Mouse (Mus musculus) midbrain, embryonic 15.5 days (tissue): ENCODE results near the gene Tpcn2. TPM values are rescaled to one million over a fixed set of nuclear protein-coding genes. Genes with fewer than 3 reads are reported as not detected.

Experiments
- ATAC-seq: fragments of 200-750 bp; cut with Nextera tagmentation; replicated peaks from 2 replicates; pipeline ENCODE4 v1.8.0; 2017; ENCODE audit warnings: moderate TSS enrichment
- H3K27ac ChIP-seq: fragments of 300-500 bp; sonication (generic); 2 replicates; pipeline ENCODE4 v1.5.1; 2015; ENCODE audit warnings: mild to moderate bottlenecking, inconsistent platforms
- H3K27me3 ChIP-seq: fragments of 300-500 bp; sonication (generic); replicated peaks from 2 replicates; pipeline ENCODE4 v1.6.1; 2015; ENCODE audit warnings: inconsistent platforms
- H3K36me3 ChIP-seq: fragments of 300-500 bp; sonication (generic); replicated peaks from 2 replicates; pipeline ENCODE4 v1.6.1; 2015; ENCODE audit warnings: inconsistent platforms
- H3K4me1 ChIP-seq: fragments of 300-500 bp; sonication (generic); 2 replicates; pipeline ENCODE4 v1.6.1; 2015; ENCODE audit warnings: inconsistent platforms
- H3K4me2 ChIP-seq: fragments of 300-500 bp; sonication (generic); 2 replicates; pipeline ENCODE4 v1.6.1; 2015; ENCODE audit warnings: inconsistent platforms, mild to moderate bottlenecking, moderate library complexity
- H3K4me3 ChIP-seq: fragments of 300-500 bp; sonication (generic); 2 replicates; pipeline ENCODE4 v1.5.1; 2015; ENCODE audit warnings: mild to moderate bottlenecking, inconsistent platforms
- H3K9ac ChIP-seq: fragments of 300-500 bp; sonication (generic); 2 replicates; pipeline ENCODE4 v1.6.1; 2015; ENCODE audit warnings: mild to moderate bottlenecking, inconsistent platforms
- H3K9me3 ChIP-seq: fragments of 300-500 bp; sonication (generic); 2 replicates; pipeline ENCODE4 v1.6.1; 2016; ENCODE audit warnings: inconsistent platforms
- WGBS: fragments of 180-500 bp; shearing (Covaris S2); methylation state at CpG from one replicate; pipeline ENCODE4 v1.1.7; 2015; ENCODE audit warnings: mixed read lengths; 5-methylcytosine and 5-hydroxymethylcytosine counted together
- polyA plus RNA-seq: library from polyadenylated mRNA; unstranded; fragments of >200 nt; fragmentation: Nextera tagmentation; extraction: Ambion mirVana; gene quantifications from 2 replicates; pipeline ENCODE4 v1.2.1, GENCODE M21; 2015

Tpcn2 gene
- polyA plus RNA-seq, 1 experiment from 2014 or later: 2.9 TPM

DNA sequence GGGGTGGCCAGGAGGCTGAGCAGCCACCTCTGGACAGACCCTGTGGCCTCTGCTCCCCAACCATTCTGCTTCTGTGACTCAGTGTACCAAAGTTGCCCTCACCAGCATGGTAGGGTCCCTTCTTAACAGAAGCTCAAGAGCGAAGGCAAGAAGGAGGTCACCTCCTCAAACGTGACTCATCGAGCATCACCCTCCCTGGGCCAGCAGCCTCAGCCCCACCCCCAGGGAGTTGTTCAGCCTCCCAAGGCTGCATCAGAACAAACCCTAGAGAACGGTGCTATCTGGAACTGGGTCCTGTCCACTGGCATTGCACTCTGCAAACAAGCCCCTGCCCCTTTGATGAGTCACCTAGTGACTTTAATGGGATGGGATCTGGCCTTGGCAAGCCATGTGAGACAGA is 25.1 kb upstream of the Tpcn2 start:
- Histone ChIP-seq H3K4me2 (no peak overlapping the region), H3K4me3 (no peak overlapping the region), H3K27me3 (no peaks in the 10 kb centered on the region), H3K36me3 (no peaks in the 10 kb centered on the region), H3K9me3 (no peaks in the 10 kb centered on the region), H3K27ac (no peak overlapping the region), H3K4me1 (no peaks in the 10 kb centered on the region), H3K9ac (no peak overlapping the region)
- WGBS: 75% methylated on average over 4 of the region's 4 CpGs
- no peak for ATAC-seq

DNA sequence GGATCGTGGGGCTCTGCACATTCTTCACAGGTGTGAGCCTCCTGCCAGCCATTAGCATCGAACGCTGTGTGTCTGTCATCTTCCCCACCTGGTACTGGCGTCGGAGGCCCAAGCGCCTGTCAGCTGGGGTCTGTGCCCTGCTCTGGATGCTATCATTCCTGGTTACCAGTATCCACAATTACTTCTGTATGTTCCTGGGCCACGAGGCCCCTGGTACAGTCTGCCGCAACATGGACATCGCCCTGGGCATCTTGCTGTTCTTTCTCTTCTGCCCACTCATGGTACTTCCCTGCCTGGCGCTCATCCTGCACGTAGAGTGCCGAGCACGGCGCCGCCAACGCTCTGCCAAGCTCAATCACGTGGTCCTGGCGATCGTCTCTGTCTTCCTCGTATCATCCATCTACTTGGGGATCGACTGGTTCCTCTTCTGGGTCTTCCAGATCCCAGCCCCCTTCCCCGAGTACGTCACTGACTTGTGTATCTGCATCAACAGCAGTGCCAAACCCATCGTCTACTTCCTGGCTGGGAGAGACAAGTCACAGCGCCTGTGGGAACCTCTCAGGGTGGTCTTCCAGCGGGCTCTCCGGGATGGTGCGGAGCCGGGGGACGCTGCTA is 24.4 kb upstream of the Tpcn2 start:
- no peak overlapping the region for H3K4me3 ChIP-seq
- 81% methylated on average over 30 of the region's 30 CpGs for WGBS
- no peaks in the 10 kb centered on the region for H3K27me3 ChIP-seq
- ATAC-seq: no peak
- H3K27ac ChIP-seq: no peak overlapping the region
- no peaks in the 10 kb centered on the region for H3K9me3 ChIP-seq
- H3K4me2 ChIP-seq: no peak overlapping the region
- H3K36me3 ChIP-seq: no peaks in the 10 kb centered on the region
- H3K9ac ChIP-seq: no peak overlapping the region
- H3K4me1 ChIP-seq: no peaks in the 10 kb centered on the region

DNA sequence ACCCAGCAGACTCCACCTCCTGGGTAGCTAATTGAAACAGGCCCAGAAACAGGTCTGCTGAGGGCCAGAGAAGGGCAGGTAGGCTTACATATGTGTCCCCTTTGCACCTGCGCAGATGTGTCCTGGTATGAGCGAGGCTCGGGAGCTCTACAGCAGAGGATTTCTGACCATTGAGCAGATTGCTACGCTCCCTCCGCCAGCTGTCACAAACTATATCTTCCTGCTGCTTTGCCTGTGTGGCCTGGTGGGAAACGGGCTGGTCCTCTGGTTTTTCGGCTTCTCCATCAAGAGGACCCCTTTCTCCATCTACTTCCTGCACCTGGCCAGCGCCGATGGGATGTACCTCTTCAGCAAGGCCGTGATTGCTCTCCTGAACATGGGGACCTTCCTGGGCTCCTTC is 23.8 kb upstream of the Tpcn2 start:
- no peaks in the 10 kb centered on the region for H3K36me3 ChIP-seq
- H3K4me1 ChIP-seq: peaks cover 4% of the 10 kb centered on the region; the same call in 1 of the 2 replicates
- H3K4me3 ChIP-seq: no peak overlapping the region
- no peak for ATAC-seq
- H3K27me3 ChIP-seq: no peaks in the 10 kb centered on the region
- H3K9ac ChIP-seq: no peak overlapping the region
- no peak overlapping the region for H3K27ac ChIP-seq
- no peak overlapping the region for H3K4me2 ChIP-seq
- no peaks in the 10 kb centered on the region for H3K9me3 ChIP-seq
- WGBS: 92% methylated on average over 10 of the region's 10 CpGs

DNA sequence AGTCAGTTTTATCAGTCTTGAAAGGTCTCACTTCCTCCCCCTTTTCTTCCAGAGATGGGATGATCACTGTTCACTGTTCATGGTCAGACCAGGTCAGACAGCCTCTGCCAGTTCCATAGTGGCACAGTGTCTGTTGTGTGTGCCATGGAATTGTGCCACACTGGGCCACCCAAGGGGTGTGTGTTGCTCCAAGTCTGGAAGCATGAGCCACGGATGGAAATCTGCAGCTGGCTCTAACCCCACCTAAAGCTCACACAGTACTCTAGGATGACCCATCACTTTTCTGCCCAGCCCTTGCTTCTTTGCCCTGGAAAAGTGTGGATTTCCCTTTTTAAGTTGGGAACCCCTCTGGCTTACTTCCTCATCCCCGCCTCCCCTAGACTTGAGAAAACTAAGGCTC is 20.3 kb upstream of the Tpcn2 start:
- H3K9me3 ChIP-seq: no peaks in the 10 kb centered on the region
- H3K4me2 ChIP-seq: no peak overlapping the region
- H3K4me3 ChIP-seq: no peak overlapping the region
- WGBS: 74% methylated on average over 2 of the region's 2 CpGs
- H3K36me3 ChIP-seq: no peaks in the 10 kb centered on the region
- peaks cover 9% of the 10 kb centered on the region for H3K4me1 ChIP-seq
- no peak overlapping the region for H3K27ac ChIP-seq
- no peak for ATAC-seq
- H3K9ac ChIP-seq: no peak overlapping the region
- no peaks in the 10 kb centered on the region for H3K27me3 ChIP-seq

DNA sequence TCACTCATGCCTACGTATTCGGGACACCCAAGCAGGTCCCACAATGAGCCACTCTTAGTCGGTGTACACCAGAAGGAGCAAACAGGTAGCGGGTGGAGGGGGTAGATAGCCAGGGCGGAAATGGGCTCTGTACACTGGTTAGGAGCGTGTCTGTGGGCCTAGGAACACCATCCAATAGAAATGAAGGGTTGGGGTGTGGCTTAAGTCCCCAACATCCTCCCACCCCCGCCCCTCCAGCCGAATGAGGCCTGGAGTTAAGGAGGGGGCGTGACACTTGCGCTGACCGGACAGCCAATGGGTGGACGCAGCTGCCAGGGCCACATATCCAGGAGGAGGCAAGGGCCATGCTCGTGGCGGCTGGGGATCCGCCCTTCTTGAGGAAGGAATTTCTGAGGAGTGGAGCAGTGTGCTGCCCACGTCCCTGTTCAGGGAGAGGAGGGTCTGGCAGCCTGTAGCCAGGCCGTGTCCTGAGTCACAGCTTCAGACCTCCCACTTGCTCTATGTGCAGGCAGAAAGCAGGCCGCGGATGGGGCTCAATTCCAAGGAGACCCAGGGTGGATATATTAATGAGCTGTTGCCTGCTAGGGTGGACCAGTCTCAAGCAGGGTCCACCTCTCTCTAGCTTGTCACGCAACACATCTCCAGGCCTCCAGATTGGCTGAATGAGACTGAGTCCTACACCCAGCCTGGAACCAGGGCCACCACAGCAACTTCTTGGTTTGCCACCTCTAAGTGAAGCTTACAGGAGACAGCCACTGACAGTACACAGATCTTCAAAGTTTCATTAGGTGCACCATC is 18.9 kb upstream of the Tpcn2 start:
- Histone ChIP-seq H3K36me3 (no peaks in the 10 kb centered on the region), H3K9me3 (no peaks in the 10 kb centered on the region), H3K4me1 (peaks cover 9% of the 10 kb centered on the region), H3K27ac (no peak overlapping the region), H3K4me2 (peak overlapping the region; percentile 52), H3K4me3 (peak overlapping the region; percentile 22; the same call in 1 of the 2 replicates), H3K27me3 (no peaks in the 10 kb centered on the region), H3K9ac (no peak overlapping the region)
- ATAC-seq: peak; percentile 86
- 7% methylated on average over 20 of the region's 20 CpGs for WGBS

DNA sequence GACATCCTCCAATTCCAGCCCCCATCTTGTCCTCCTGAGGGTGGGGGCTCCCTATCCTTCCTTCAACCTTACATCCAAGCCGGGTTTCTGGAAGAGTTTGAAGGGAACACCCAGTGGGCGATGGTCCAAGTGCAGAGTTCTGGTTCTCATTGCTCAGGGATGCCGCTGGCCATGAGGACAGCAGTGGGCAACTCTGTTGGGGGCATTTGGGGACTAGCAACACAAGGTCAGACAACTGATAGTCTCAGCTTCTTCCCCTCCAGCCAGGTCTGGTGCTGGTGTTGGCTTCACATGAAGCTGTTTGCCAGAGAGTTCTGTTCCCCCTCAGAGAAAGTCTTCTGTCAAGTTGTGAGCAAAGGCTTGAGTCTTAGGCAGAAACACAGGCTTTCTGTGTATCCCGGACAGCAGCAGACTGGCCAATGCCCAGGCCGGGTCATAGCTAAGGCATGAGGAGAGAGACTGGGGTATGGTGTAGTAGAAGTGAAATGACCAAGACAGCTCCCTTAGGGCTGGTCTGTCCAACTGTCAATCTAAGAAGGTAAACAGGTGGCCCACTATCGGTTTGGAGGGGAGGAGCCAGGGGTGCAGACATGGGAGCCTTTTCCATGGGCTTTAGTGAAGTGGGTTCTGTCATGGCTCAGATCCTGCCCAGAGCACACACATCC is 17.7 kb upstream of the Tpcn2 start:
- H3K9ac ChIP-seq: no peak overlapping the region
- H3K4me1 ChIP-seq: peaks cover 9% of the 10 kb centered on the region
- no peak for ATAC-seq
- no peak overlapping the region for H3K4me2 ChIP-seq
- no peak overlapping the region for H3K27ac ChIP-seq
- H3K36me3 ChIP-seq: no peaks in the 10 kb centered on the region
- 89% methylated on average over 6 of the region's 6 CpGs for WGBS
- H3K4me3 ChIP-seq: no peak overlapping the region
- H3K27me3 ChIP-seq: no peaks in the 10 kb centered on the region
- no peaks in the 10 kb centered on the region for H3K9me3 ChIP-seq

DNA sequence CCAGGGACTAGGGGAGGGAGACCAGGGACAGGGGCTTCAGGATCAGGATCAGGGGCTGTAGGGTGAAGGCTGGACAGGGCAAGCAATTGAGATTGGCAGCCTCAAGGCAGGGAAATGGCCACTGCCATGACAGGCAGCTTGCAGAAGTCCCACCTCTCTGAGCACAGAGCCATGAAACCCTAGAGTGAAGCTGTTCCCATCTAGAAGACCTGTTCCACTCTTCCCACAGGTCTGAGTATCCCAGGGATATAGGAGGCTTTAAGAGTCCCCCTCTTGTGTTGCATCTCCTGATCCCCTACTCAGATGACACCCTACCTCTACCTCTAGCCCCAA is 17.2 kb upstream of the Tpcn2 start:
- Histone ChIP-seq H3K27ac (no peak overlapping the region), H3K9ac (no peak overlapping the region), H3K36me3 (no peaks in the 10 kb centered on the region), H3K4me3 (no peak overlapping the region), H3K9me3 (no peaks in the 10 kb centered on the region), H3K4me2 (no peak overlapping the region), H3K27me3 (no peaks in the 10 kb centered on the region), H3K4me1 (peaks cover 9% of the 10 kb centered on the region)
- no peak for ATAC-seq

DNA sequence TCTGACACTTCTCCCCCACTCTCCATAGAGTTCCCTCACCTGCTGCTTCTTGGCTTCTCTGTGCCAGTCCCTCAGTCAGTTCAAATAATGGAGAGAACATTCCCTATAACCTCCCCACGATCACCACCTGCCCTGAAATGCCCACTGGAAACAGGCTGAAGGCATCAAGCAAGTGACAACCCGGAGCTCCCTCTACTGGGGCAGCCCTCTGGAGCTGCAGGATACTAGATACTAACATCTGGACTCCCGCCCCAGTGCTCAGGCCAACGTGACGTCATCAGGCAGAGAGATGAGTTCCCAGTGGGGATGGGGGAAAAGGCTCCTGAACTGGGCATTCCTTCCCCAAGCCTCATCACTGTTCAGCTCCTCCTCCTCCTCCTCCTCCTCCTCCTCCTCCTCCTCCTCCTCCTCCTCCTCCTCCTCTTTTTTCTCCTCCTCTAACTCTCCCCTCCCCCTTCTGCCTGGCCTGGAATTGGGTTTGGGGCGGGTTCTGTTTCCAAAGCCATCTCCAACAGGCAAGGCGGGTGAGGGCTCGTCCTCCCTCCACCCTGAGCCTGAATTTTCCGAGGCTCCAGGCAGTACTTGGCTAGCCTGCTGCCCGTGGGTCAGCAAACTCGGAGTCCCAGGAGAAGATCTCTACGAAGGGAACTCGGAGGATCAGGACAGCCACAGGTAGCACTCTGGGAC is 16.7 kb upstream of the Tpcn2 start, which contains the start of gene Mrgprf:
Gene Mrgprf, plus strand, starts transcription at position 508 of the 687 bp plus-strand sequence.
- peaks cover 9% of the 10 kb centered on the region for H3K4me1 ChIP-seq
- 38% methylated on average over 12 of the region's 13 CpGs for WGBS
- H3K9ac ChIP-seq: no peak within 1 kb of the TSS
- no peaks in the 10 kb centered on the region for H3K27me3 ChIP-seq
- H3K36me3 ChIP-seq: no peaks in the 10 kb centered on the region
- ATAC-seq: no peak
- no peak within 1 kb of the TSS for H3K4me3 ChIP-seq
- H3K27ac ChIP-seq: no peak within 1 kb of the TSS
- H3K9me3 ChIP-seq: no peaks in the 10 kb centered on the region
- H3K4me2 ChIP-seq: no peak within 1 kb of the TSS

DNA sequence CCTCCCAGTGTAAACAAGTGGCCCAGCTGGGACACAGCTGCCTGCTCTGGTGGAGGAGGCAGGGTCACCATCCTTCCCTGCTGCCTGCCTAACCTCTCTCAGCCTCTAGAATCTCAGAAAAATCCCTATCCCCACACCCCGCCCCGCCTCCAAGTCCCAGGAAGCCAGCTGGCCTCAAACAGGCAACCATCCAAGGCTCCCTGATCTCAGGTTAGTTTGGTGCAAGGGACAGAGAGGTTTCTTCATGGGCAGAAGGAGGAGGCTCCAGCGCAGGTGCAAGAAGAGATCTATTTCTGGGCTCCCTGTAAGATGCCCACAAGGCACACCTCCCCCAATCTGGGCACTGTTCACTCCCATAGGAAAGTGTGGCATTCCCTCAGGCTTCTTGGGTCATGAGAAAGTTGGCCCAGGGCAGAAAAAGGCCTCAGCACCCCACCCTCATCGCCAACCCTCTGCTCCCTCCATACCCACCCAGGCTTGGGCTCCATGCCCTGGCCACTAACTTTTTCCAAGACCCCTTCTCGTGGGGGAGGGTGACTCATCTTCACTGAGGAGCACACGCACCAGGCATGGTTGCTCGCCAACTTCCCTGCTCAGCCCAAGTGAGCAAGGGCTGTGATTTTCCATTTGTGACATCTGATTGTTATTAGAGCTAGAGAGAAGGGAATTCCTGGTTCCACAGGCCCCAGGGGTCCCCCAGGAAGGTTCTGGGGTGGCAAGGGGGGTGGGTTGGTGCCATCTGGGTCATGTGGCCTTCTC is 15.9 kb upstream of the Tpcn2 start:
- no peaks in the 10 kb centered on the region for H3K27me3 ChIP-seq
- no peaks in the 10 kb centered on the region for H3K9me3 ChIP-seq
- no peak overlapping the region for H3K4me2 ChIP-seq
- no peak overlapping the region for H3K9ac ChIP-seq
- no peak overlapping the region for H3K4me3 ChIP-seq
- H3K4me1 ChIP-seq: peaks cover 9% of the 10 kb centered on the region
- H3K36me3 ChIP-seq: no peaks in the 10 kb centered on the region
- 71% methylated on average over 7 of the region's 7 CpGs for WGBS
- H3K27ac ChIP-seq: no peak overlapping the region
- no peak for ATAC-seq

DNA sequence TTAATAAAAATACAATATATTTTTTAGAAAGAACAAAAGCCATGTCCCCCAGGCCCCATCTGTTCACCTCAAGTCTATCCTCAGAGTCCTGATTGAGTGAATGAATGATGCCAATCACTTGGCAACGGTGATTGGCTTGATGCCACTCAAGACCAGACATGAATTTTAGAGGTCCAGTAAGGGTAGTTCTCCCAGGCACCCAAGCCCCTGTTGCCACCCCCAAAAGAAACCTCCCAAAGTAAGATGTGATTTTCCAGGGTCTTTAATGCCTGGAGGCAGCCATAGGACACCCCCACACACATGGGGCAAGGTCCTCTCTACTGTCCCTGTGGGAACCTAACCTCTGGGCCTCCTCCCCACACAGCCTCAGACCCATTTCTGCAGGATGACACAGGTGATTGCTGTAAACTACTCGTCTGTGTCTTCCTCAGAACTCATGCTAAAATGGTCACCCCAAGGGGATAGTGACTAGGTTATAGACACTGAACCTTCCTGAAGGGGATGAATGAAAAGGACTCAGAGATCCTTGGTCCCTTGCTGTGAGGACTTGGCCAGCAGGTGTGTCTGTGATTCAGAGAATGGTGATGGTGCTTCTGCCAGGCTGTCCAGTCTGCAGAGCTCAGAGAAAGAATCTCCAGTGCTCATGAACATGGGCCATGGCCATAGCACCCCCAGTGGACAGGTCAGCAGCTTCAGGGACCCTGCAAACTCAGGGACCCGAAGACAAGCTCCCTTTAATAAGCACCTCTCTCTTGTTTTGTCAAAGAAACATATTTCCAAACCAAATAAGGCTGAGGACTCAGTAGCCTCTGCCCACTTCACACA is 15.1 kb upstream of the Tpcn2 start:
- Histone ChIP-seq H3K27ac (no peak overlapping the region), H3K4me3 (no peak overlapping the region), H3K27me3 (no peaks in the 10 kb centered on the region), H3K9ac (no peak overlapping the region), H3K4me1 (peaks cover 9% of the 10 kb centered on the region), H3K9me3 (no peaks in the 10 kb centered on the region), H3K36me3 (no peaks in the 10 kb centered on the region), H3K4me2 (no peak overlapping the region)
- WGBS: 61% methylated on average over 3 of the region's 3 CpGs
- no peak for ATAC-seq

DNA sequence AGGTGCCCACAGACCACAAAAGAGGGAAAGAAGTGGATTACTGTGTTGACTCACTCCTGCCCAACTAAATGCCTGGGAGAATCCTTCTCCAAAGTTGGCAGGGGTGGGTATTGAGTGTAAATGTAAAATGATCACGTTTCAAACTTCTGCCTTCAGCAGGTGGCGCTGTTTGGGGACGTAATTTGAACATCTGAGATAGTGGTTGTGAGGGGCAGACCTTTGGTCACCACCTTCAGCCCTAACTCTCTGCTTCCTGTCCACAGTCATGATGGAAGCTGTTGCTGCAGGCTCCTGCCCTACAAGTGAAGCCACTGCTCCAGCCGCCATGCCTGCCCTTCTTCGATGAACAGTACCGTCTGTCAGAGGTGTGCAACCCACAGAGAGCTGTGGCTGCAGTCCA is 10.0 kb upstream of the Tpcn2 start:
- Histone ChIP-seq H3K36me3 (no peaks in the 10 kb centered on the region), H3K4me3 (no peak overlapping the region), H3K9ac (no peak overlapping the region), H3K27me3 (no peaks in the 10 kb centered on the region), H3K27ac (no peak overlapping the region), H3K4me2 (no peak overlapping the region), H3K4me1 (no peaks in the 10 kb centered on the region), H3K9me3 (no peaks in the 10 kb centered on the region)
- WGBS: 36% methylated on average over 6 of the region's 6 CpGs
- no peak for ATAC-seq
